Mouse (Mus musculus) embryonic stem cell, embryonic (primary cell): ENCODE data around the gene Tnfaip2.

Experiments used
- CTCF ChIA-PET, 4 experiments: fragments of 300-600 bp in 2 of 4; fragments of 350-600 bp in 2 of 4; sonication (Branson Sonifier 250); formaldehyde crosslinking; loops; one replicate each; lab custom pipeline; 2022; ENCODE audit warnings: inconsistent platforms in 2 of 4; lab: Charles Lee
- POLR2A ChIA-PET, 4 experiments: fragments of 300-600 bp in 2 of 4; fragments of 350-600 bp in 2 of 4; sonication (Branson Sonifier 250); formaldehyde crosslinking; loops; one replicate each; lab custom pipeline; 2022; ENCODE audit warnings: antibody characterized with exemption in 4 of 4, inconsistent platforms in 1 of 4; lab: Charles Lee

Tnfaip2 gene

DNA sequence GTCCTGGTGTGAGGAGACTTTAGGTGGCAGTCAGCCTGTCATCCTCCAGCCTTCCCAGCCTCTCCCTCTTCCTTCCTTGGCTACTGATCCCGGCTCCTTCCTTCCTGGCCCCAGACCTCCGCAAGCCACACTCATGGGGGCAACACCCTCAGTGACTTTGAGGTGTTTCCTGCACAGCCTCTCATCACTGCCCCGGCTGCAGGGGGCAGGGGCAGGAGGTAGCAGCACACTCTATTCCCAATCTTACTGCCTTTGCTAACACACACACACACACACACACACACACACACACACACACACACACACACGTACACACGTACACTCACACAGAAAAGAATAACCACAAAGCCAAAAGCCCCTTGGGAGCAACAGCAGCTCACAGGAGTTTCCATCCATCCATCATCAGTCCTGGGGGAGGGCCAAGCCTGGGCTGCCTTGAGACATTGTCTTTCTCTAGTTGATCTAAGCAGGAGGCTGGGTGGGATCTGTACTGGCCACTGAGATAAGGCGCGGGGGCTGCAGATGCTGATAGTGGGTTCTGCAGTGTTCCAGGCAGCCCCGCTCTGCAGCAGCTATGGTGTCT lies 7.4 kb upstream of the Tnfaip2 start:
- POLR2A ChIA-PET, result interaction anchor here in 2 of 4 experiments (0.5 to 1.7 kb wide), 7 partner anchors 9 to 573 kb away, joined by 3 to 6 read pairs (median 4); no protein-coding TSS in a partner anchor
- CTCF ChIA-PET, result interaction anchor here in 3 of 4 experiments (0.6 to 4.4 kb wide), 9 partner anchors 9 to 71 kb away, joined by 3 to 34 read pairs (median 5); no protein-coding TSS in a partner anchor

DNA sequence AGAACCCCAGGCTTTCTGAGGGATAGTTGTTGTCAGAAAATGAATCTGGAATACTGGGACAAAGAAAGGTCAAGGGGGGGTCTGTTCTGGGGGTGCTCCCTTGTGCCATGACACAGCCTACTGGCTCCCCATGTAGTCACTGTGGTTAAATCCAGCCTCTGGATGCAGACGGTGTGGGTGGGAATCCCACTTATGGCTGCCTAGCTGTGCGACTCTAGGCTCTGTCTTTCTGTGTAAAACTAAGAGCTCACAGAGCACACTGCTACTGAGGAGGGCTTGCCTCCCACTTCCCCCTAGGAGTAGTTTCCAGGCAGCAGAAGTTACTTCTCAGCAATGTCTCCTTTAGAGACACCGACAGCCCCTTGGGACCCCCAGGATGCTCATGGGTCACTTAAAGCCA lies 6.1 kb upstream of the Tnfaip2 start:
- ChIA-PET POLR2A (interaction anchor here in 1 of 4 experiments (1.0 kb wide), 1 partner anchor 15 kb away, joined by 3 read pairs; no protein-coding TSS in a partner anchor), CTCF (interaction anchor here in 3 of 4 experiments (0.7 to 4.4 kb wide), 4 partner anchors 10 to 12 kb away, joined by 3 to 34 read pairs (median 4); no protein-coding TSS in a partner anchor)

DNA sequence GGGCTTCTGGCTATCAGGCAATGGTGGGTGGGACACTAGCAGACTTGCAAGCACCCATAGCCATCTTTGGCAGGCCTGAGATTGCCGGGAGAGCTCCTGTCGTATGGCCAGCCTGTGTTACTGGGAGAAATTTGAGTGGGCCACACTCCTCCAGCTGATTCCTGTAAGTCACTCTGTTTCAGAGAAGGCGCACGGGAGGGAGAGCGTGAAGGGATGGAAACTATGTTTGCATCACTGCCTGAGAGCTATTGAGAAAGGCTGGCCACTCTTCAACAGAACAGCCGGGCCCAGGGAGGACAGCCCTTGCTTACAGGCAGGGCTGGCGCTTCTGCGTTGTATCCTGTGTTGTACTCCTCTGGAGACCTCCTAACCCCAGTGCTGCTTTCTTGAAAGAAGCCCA lies 5.6 kb upstream of the Tnfaip2 start:
- CTCF ChIA-PET, result interaction anchor here in 3 of 4 experiments (0.7 to 4.4 kb wide), 5 partner anchors 11 to 13 kb away, joined by 3 to 34 read pairs (median 4); no protein-coding TSS in a partner anchor
- POLR2A ChIA-PET, result no interaction called here

DNA sequence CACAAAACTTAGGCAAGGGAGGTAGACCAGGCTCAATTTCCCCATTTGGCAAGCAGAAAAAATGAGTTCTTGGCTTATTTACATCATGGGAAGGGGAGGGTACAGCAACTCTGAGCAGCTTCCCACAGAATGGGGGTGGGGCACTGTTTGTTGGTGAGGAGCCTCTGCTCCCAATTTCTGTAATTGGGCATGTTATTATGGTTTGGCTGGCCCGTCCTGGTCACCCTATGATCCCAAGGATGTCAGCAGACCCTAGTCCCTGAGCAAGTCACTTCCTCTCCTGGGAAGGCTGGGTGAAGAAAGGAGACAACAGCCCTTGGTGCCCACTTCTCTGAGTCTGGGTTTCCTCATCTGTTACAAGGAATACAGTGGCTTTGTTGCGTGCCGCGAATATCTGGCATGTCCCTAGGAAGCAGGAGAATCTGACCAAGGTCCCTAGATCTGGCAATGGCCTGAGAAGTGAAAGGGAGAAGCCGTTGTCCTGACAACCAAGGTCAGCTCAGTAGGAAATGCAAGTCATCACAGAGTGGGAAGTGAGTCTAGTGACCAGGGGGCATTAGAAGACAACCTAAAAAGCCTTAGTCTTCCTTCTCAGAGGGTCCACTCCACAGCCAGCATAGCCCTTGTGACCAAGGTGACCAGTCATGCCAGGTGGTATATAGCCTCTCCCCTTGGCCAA lies 4.9 kb upstream of the Tnfaip2 start:
- CTCF ChIA-PET, result interaction anchor here in 3 of 4 experiments (0.6 to 4.4 kb wide), 6 partner anchors 11 to 36 kb away, joined by 3 to 34 read pairs (median 4); no protein-coding TSS in a partner anchor
- POLR2A ChIA-PET, result interaction anchor here in 1 of 4 experiments (2.1 kb wide), 1 partner anchor 11 kb away, joined by 6 read pairs; no protein-coding TSS in a partner anchor

DNA sequence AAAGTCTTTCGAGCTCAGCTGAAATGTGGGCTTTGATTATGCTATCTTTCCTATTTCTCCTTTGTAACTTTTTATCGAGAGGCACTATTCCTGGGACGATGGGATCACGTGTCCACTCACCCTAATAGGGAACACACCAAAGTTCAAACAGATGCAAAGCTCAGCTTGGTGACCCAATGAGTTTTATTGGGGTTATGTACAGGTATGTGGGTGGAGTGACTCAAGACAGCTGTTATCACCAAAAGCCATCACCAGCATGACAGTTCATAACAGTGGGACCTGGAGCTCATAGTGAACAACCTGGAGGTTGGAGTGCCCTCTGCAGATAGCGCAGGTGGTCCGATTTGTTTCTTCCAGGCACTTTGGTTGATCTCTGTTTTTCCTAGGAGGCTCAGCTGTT lies 3.4 kb upstream of the Tnfaip2 start:
- ChIA-PET POLR2A (interaction anchor here in 1 of 4 experiments (0.9 to 2.1 kb wide), 5 partner anchors 9 to 99 kb away, joined by 3 to 6 read pairs (median 4); partner anchors contain the start of gene Eif5), CTCF (interaction anchor here (0.6 to 4.4 kb wide), 7 partner anchors 10 to 198 kb away, joined by 3 to 34 read pairs (median 6); no protein-coding TSS in a partner anchor)

DNA sequence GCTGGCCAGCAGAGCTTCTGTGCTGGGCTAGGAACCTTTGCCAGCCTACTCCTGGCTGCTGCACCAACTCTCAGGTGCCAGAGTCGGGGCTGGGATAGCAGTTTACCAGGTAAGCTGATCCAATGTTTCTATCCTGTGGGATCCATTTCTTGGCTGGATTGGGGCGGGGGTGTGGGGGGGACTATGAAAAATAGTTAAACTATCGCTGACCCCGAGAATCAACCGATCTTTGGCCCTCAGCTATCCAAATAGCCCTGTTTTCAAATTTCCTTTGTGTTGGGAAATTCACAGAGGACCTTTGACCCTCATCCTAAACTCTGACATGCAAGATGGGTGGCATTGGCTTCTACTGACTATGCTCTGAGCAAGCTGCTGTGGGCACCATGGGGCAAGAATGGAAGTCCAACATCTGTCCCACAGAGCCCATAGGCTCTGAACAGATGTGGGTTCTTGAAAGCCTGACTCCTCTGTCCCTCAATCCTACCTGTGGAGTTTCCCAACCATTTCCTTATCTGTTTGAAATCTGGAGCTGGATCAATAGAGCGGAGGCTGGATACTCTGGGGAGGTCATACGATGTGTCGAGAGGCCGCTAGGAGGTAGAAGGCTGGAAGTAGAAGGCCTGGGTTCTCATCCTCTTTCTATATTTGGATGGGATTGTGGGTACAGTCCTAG lies 1.4 kb upstream of the Tnfaip2 start:
- ChIA-PET CTCF (interaction anchor here (0.6 to 3.2 kb wide), 7 partner anchors 15 to 40 kb away, joined by 4 to 25 read pairs (median 6); no protein-coding TSS in a partner anchor), POLR2A (interaction anchor here in 1 of 4 experiments (0.6 to 0.8 kb wide), 3 partner anchors 11 to 118 kb away, joined by 3 read pairs; no protein-coding TSS in a partner anchor)

DNA sequence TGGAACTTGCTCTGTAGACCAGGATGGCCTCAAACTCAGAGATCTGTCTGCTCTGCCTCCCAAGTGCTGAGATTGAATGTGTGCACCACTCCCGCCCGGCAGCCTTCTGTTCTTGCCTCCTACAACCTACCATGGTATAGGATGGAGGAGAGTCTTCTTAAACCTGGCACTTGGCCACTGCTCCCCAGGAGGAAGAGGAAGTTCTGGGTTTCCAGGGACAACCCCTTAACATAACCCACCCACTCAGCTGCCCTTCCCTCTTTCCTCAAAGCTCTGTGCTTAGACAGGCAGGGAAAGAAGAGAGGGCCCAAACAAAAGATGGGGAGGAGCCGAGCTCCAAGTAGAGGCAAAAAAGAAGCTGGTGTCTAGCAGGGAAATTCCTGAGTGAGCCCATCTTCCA lies 746 bp upstream of the Tnfaip2 start:
- ChIA-PET POLR2A (interaction anchor here (0.5 to 1.7 kb wide), 16 partner anchors 9 to 910 kb away, joined by 3 to 5 read pairs (median 3); partner anchors contain the start of gene Exoc3l4 (in 1 of the 4)), CTCF (interaction anchor here (0.8 to 3.2 kb wide), 16 partner anchors 11 to 255 kb away, joined by 3 to 25 read pairs (median 4); no protein-coding TSS in a partner anchor)

DNA sequence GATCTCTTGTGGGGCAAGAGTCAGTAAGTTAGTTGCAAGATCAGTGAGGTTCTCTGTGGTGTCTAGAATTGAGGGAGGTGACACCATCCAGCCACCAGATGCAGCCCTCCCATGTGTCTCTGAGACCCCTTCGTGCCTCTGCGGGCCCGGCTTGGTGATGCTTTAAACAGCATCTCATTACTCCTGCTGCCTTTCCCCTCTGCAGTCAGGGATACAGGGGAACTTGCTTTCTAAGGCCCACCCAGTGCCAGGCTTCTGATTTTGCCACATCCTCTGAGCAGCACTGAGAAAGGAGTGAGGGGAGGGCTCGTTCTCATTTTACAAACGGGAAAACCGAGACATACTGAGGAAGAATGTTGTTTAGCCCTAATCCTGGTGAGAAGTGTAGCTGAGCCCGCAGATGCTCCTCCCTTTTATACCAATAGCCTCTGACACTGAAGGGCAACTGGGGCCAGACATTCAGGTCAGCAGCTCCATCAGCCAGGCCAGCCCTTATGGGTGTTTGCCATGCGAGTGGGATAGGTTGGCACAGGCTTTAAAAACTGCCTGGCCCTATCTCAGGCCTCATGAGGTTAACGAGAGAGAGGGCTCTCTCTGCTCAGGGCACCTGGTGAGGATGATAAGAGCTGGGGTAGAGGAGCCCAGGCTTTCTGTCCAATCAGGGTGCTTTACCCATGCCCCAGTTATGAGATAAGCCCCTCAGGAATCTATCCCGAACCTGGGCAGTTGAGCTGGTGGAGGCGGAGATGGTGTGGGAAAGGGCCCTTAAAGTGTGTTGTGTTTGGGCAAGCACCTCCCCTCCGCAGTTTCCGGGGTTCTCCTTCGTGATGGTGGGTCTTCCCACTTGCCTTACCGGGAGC lies 972 bp downstream of the Tnfaip2 start:
- CTCF ChIA-PET, result interaction anchor here in 2 of 4 experiments (0.6 to 3.0 kb wide), 7 partner anchors 15 to 210 kb away, joined by 3 to 25 read pairs (median 3); no protein-coding TSS in a partner anchor

DNA sequence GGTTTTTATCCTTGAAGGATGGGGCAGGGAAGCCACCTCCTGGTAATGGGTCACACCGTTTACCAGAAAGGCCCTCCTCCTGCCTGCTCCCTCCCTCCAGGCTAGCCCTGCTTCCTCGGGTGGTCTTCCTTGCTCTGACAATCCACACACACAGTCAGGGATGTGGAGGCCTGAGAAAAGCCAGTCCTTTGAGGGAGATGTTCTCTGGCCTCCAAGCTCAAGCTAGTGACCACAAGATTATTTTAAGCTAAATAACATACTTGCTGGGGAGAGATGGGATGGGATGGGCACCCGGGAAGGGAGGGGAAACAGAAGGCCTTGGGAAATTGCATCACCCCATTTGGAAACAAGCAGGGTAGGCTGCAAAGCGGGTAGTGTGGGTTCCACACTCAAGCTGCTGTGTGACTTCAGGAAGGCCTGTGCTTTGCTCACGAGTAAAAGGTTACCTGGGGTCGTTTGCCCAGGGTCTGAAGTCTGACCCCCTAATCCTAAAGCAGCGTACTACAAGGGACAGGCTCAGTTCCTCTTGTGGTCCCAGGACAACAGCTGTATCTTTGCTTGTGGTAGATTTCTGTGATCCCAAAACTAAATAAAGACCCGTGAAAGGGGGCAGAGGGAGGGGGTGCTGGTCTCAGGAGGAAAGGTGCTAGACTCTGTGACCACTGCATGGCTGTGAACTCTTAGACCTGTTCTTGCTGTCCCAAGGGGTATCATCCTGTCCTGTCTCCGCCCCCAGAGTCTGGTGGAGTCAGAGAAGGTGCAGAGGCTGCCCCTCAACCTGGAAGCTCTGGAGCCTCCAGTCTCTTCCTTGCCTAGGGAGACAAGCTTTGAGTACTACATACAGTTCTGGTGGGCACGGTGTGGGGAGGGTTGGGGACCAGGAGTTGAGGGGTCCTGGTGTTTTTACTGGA lies 1.9 kb downstream of the Tnfaip2 start:
- ChIA-PET POLR2A (interaction anchor here in 2 of 4 experiments (0.5 to 2.9 kb wide), 6 partner anchors 10 to 636 kb away, joined by 3 to 19 read pairs (median 4); no protein-coding TSS in a partner anchor), CTCF (interaction anchor here (0.5 to 1.7 kb wide), 8 partner anchors 18 to 370 kb away, joined by 3 to 8 read pairs (median 4); partner anchors contain the start of genes Xrcc3 (in 1 of the 4) and Zfyve21 (in 1 of the 4))

More for the DNA sequence above, 972 bp downstream of the Tnfaip2 start:
- POLR2A ChIA-PET, result interaction anchor here in 2 of 4 experiments (0.5 to 2.9 kb wide), 9 partner anchors 9 to 637 kb away, joined by 3 to 19 read pairs (median 4); no protein-coding TSS in a partner anchor

DNA sequence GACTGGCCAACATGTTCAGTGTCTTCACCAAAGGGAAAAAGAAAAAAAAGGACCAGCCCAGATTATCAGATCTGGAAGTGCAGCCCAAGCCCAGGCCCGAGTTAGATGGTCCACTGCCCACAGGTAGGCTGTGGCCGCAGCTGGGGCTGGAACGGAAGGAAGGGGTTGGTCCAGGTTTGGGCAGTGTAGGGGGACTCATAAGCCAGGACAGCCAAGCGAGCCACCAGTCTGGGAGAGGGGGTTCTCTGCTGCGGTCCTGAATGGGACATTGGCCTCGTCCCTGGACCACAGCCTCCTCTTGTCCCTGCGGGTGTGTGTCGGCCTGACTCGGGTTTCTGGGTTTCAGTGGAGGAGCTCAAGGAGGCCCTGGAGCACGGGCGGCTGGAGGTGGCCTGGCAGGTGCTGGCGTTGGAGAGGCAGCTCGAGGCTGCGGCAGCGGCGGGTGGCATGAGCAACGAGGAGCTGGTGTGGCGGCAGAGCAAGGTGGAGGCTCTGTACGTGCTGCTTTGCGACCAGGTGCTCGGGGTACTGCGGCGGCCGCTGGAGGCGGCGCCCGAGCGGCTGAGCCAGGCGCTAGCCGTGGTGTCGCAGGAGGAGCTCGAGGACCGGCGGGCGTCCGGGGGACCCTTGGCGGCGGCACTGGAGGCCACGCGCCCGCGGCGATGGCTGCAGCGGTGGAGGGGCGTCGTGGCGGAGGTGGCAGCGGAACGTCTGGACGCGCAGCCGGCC lies 3.1 kb downstream of the Tnfaip2 start:
- ChIA-PET CTCF (interaction anchor here (0.6 to 4.5 kb wide), 13 partner anchors 10 to 75 kb away, joined by 3 to 36 read pairs (median 4); no protein-coding TSS in a partner anchor), POLR2A (interaction anchor here in 3 of 4 experiments (0.7 to 2.9 kb wide), 10 partner anchors 11 to 172 kb away, joined by 3 to 19 read pairs (median 4); no protein-coding TSS in a partner anchor)

DNA sequence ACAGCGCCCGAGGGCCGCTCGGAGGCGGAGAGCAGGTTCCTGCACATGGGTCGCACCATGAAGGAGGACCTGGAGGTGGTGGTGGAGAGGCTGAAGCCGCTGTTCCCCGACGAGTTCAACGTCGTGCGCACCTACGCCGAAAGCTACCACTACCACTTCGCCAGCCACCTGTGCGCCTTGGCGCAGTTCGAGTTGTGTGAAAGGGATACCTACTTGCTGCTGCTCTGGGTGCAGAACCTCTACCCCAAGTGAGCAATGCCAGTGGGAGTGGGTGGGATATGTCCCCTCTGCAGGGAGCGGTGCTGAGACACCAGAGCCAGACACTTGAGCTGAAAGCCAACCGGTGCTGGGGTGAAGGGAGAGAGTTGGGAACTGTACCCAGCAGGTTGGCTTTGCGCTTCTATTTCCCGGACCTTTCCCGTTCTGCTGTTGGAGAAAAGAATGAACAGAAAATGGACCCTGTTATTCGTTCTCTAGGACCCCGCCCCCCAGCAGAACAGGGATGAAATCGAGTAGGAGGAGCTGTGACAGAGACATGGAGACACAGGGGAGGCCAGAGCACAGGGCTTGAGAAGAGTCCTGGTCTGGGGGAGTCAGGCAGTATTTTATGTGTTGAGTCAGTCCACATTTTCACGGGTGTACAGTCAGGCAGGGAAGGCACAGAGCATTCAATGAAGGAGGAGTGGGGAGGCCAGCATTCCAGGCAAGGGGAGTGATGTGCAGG lies 3.8 kb downstream of the Tnfaip2 start:
- ChIA-PET CTCF (interaction anchor here (0.6 to 4.5 kb wide), 13 partner anchors 9 to 75 kb away, joined by 3 to 36 read pairs (median 4); no protein-coding TSS in a partner anchor), POLR2A (interaction anchor here in 3 of 4 experiments (0.7 to 2.9 kb wide), 10 partner anchors 10 to 172 kb away, joined by 3 to 19 read pairs (median 4); no protein-coding TSS in a partner anchor)

DNA sequence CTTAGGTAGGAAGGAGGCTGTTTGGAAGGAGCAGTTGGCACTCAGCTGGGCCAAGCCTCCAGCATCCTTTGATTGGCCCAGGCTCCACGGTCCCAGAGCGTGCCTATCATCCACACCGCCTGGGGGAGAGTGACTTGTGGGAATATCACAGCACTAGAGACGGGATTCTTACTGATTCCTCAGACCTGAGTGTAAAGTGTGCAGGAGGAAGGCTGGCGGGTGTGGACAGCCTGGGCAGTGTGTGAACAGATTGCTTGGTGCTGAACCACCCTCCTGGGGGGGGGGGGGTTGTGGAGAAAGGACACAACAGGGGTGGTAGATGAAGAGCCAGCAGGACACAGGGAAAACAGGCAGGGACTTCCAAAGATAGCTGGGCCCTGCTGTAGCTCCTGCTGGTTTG lies 4.5 kb downstream of the Tnfaip2 start:
- ChIA-PET CTCF (interaction anchor here in 2 of 4 experiments (0.7 to 4.5 kb wide), 7 partner anchors 15 to 45 kb away, joined by 3 to 36 read pairs (median 5); no protein-coding TSS in a partner anchor), POLR2A (interaction anchor here in 1 of 4 experiments (0.6 to 1.8 kb wide), 4 partner anchors 9 to 999 kb away, joined by 3 to 7 read pairs (median 4); no protein-coding TSS in a partner anchor)

DNA sequence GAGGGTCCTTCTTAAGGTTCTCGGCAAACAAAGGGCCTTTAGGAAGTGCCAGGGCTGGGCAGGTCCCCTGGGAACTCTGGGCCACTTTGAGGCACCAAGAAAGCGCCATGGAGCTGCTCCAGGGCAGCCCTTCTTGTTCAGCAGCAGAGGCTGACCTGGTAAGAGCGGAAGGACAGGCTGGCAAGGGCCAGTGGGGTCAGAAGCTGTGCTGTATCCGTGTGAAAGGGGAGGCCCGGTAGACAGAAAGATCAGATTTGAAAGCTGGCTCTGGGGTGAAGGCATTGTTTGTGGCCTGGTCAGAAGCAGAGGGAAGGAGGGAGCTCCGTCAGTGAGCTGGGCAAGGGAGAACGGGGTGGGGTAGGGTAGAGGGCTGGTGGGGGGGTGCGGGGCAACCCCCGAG lies 5.1 kb downstream of the Tnfaip2 start:
- POLR2A ChIA-PET, result interaction anchor here in 1 of 4 experiments (0.6 to 1.7 kb wide), 6 partner anchors 9 to 910 kb away, joined by 3 to 7 read pairs (median 4); no protein-coding TSS in a partner anchor
- CTCF ChIA-PET, result interaction anchor here (0.6 to 4.9 kb wide), 7 partner anchors 14 to 151 kb away, joined by 3 to 36 read pairs (median 7); no protein-coding TSS in a partner anchor
